Mouse (Mus musculus) heart, adult 8-10 months (tissue): ENCODE results near the gene Adra1d. TPM values are rescaled to one million over a fixed set of nuclear protein-coding genes. Genes with fewer than 3 reads are reported as not detected.

Experiments used
- DNase-seq: peaks from one replicate; pipeline ENCODE4 v3.0.0; 2022; ENCODE audit warnings: low spot score
- total RNA-seq, 4 experiments: library from RNA; stranded (reverse); gene quantifications; 2 replicates each; pipeline ENCODE4 v1.2.4; 2022

Gene Adra1d
- total RNA-seq: 1 to 10 TPM; 2.7 to 5.5 (median 3.9) TPM

GRCm38 (mm10) chr2:131561891-131562585 lies at the start of gene Adra1d:
Gene Adra1d, minus strand, starts transcription at chr2:131562283.
- no peak for DNase-seq

DNA sequence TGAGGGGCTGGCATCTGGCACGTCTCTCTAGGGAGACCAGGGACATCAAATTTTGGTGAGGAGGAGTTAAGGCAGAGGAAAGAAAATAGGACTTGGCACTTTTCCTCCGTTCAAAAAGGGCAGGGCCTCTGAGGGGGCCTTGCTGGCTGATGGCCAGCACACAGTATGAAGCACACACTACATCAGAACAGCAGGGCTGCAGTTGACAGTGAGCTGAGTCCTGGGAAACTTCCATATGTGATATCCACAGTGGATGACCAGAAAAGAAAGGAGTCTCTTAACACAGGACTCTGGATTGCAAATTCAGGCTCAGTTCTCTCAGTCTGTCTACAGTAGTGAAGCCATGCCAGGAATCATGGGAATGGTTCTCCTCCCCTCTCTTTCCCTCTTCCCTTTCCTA lies 39.8 kb upstream of the Adra1d start:
- DNase-seq: no peak

DNA sequence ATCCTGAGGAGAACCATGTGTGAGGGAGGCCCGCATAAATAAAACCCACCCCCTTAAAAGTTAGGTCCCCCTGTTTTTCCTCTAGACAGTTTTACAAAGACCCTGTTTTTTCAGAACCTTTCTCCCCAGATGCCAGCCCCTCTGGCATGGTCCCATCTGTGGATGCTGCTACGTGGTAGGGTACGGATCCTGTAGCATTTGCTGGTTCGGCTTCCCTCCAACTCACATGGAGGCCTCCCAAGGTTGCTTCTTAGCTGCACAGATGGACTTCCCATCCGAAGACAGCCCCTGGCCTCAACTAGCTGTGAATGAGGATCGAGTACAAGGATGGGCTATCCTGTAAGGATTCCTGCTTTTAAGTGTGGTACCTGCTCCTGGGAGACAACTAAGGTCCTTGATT lies 32.8 kb upstream of the Adra1d start:
- DNase-seq: no peak

DNA sequence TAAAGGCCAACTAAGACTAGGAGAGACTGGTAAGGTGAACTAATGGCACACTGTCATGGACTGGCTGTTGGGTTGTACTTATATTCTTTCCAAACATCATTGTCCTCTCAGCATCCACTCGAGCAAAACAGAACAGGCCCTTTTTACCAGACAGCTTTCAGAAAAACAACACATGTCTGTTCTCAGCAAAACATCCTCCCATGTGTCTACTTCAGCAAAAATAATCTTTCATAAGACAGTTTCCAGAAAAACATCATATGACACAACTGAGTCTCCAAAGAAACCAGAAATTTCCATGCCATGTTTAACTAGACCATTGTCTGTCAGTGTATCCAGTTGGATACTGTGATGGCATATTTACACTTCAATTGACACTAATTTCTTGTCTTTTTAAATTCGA lies 25.4 kb upstream of the Adra1d start:
- DNase-seq: no peak

GRCm38 (mm10) chr2:131581506-131581905 lies 19.4 kb upstream of the Adra1d start:
- no peak for DNase-seq

DNA sequence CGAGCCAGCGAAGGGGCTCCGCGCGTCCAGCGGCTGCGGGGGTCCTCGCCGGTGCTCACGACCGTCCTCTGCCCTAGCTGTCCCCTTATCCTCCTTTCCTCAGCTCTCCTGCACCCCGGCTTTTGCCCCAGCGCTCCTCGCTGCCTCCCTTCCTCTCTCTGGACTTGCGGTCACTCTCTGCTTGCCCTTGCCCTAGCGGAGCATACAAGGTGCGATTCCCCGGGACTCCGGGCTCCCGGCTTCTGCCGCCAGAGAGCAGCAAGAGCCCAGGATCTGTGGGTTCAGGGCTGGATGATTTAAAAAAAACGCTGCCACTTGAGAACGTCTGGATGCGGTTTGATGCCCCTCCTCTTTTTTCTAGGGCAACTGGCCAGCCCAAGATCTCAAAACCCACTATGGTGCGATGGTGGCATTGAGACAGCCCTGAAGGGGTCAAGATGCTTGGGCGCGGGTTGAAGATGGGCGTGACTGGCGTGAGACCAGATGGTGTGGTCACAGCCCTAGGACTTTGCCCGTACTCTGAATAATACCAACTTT lies 571 bp upstream of the Adra1d start:
- peak; percentile 50 for DNase-seq

- no peak for DNase-seq
These were observed 676 bp downstream of the Adra1d start for GRCm38 (mm10) chr2:131561344-131561870.

GRCm38 (mm10) chr2:131560205-131560919 lies 1.7 kb downstream of the Adra1d start:
- DNase-seq: no peak

- DNase-seq: no peak
These were observed 4.2 kb downstream of the Adra1d start for GRCm38 (mm10) chr2:131557896-131558295.

DNA sequence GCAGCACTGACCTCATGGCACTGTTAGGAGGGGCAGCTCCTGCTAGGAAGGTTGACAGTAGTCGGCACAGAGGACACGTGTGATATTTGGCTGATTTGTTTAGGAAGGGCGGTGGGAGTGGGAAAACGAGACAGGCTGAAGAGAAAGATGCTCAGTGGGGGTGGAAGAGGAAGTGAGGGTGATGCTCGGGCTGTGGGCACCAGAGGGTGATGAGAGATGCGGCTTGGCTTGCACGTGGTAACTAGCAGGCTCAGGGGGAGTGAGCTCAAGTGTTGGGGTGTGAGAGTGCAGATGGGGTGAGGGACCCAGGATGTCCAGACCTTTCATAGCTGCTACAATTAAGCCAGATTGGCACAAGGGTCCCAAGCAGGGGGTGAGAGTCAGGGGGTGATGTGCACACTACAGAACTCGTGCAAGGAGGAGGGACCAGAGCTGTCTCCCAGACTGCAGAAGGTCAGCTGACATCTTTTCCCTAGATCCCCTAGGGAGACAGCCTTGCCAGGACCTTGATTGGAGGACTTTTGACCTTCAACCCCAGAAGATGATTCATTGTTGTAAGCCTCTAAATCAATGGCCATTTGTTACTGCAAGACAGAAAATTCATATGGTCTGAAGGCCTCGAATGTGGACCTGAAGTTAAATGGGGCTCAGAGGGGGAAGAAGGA lies 9.2 kb downstream of the Adra1d start:
- no peak for DNase-seq

DNA sequence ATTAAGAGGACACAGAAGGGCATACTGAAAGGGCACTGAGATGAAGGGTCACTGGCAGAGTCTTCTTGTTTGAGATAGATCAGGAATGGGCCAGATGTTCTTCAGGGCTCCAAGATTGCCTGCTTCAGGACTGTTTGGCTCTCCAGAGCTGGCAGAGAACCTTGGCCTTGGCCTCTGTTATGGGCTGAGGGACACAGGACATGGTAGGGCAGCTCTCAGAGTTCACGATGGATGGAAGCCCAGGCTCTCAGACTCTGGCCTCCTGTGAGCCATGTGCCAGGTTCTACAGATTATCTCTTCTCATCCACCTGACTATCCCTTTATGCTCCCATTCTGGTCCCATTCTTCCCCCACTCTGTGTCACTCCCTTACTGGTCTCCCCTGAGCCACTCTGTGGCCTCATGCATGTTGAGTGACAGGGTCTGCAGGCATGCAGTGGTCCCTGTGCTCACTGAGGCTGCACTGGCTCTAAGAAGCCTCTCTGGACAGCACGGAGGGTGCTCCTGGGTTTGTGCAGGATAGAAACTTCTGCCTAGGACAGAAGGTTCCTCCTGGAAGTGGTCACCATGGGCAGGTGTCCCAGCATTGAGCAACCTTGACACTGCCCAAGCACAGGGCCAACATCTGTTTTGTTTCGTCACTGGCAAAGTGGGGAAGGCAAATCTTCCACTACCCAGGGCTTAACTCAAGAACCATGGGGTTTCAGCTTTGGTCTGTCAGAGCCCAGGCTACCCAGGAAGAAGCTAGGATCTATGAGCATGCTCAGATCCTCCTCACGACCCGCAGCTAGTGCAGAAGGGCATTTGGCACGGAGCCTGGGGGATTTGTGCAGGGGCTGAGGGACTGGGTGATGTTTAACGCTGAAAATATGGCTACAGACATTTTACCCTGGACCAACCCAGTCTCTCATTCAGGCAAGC lies 10.1 kb downstream of the Adra1d start:
- no peak for DNase-seq

- no peak for DNase-seq
These were observed 11.2 kb downstream of the Adra1d start for GRCm38 (mm10) chr2:131550906-131551305.

DNA sequence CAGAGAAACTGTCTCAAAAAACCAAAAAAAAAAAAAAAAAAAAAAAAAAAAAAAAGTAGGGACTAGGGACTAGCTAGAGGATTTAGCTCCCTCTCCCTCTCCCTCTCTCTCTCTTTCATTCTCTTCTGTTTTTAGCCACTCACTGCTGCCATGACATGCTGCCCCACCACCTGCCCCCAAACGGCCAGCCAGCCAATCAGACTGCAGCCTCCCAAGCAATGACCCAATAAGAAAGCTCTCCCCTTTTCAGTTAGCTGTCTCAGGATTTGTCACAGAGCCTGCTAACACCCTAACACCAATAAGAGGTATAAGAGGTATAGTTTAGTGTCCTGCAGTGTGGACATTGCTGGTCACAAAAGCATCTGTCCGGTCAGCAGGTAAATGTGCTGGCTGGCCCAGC lies 11.6 kb downstream of the Adra1d start:
- no peak for DNase-seq

- no peak for DNase-seq
These were observed 13.0 kb downstream of the Adra1d start for GRCm38 (mm10) chr2:131549090-131549489.

- no peak for DNase-seq
These were observed 13.8 kb downstream of the Adra1d start for GRCm38 (mm10) chr2:131548330-131548729.

GRCm38 (mm10) chr2:131546745-131547408 lies 15.2 kb downstream of the Adra1d start:
- DNase-seq: no peak

GRCm38 (mm10) chr2:131546308-131546700 lies 15.8 kb downstream of the Adra1d start:
- no peak for DNase-seq

DNA sequence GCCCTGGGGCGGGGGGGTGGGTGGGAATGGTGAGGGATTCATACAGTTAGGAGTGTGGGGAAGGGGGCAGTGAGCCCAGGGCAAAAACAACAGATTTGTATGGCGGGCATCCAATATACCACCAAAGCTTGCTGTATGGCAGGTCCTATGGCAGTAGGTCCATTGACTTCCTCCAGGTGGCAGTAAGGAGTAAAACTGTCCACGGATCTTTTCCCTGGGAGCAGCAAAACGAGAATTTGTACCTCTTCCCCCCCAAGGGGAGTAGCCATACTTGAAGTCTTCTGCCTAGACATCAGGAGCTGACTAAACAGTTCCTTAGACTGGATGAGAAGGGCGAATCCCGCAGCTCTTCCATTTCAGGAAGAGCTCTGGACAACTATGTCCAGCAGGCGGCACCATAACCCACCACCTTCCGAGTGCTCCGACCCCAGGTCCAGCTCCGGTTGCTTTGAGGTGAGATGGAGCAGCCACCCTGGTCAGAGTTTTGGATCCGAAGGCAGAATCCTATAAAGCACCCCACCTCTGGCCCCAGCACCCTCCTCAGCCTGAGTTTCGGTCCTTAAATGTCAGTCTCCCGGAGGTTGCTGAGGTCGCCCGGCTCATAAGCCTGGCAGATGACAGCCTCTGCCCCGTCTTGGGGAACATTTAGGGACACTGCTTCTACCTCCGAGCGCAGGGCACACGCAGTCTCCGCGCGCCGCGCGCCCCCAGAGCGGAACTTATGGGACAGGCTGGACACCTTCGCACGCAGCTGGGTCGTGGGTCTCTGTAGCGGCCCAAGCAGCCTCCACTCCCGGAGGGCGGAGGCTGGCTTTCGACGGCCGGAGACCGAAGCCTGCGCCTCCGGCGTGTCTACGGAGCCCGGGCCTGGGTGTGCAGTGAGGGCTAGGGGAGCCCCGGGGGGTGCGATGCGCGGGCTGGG lies 16.4 kb downstream of the Adra1d start:
- peak; percentile 42 for DNase-seq

DNA sequence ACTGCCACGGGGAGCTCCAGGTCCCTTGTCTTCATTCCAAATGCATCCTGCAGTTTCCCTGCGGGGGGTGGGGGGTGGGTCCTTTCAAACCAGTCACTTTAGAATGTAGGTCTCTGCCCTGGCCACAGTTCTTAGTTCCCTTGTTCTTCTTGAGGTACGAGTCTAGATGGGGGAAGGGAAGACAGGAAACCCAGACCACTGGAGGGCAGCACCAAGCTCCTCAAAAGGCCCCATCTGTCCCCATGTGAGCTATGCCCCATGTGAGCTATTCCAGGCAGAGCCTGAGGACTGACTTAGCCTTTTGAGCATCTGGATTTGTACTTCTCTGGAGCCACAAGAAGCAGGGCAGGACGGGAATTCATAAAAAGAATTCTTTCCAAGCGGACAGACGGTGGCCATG lies 19.6 kb downstream of the Adra1d start:
- DNase-seq: no peak

- no peak for DNase-seq
These were observed 20.4 kb downstream of the Adra1d start for GRCm38 (mm10) chr2:131541686-131542085.
